Mouse (Mus musculus) fat pad, adult 2 months (tissue): ENCODE results near the gene Gsto2.
A peak's percentile ranks its signal among the peaks of the same experiment; 100 is the strongest.

Experiments used
- DNase-seq: peaks from one replicate; pipeline ENCODE4 v3.0.0-alpha.2; 2011; ENCODE audit warnings: low read depth, low spot score; ENCODE audit errors: extremely low read depth

Gsto2 gene

GRCm38 (mm10) chr19:47857957-47858942 is 7.1 kb upstream of the Gsto2 start:
- no peak for DNase-seq

DNA sequence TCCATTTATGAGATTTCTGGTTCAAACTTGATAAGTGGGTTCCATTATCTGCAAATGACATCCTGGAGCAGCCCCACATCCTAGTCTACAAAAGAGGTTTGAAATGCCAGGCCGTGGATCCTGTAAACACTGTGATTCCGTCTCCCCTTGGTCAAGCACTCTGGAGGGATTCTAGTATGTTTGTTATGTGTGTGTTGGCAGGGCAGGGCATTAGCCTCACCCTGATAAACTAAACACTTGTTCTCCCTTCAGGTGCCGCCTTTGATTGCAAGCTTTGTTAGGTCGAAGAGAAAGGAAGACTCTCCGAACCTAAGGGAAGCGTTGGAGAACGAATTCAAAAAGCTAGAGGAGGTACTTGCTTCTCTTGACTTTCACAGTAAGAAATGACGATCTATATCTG is 6.2 kb upstream of the Gsto2 start:
- no peak for DNase-seq

DNA sequence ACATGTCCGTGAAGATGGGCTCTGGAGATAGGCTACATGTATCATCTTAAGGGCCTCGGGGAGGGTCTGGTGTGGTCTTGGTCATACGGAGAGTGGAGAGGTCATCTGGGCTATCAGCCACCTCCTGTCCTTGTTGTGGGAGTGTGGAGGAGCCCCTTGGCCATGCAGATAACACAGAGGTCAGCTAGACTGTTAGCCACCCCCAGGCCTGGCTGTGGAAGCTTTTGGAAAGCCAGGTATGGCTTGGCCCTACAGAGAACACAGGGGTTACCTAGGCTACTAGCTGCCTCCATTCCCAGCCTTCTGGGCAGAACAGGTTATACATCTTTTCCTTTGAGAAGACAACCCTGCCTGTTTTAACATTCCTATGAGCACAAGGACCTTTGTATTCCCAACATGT is 2.8 kb upstream of the Gsto2 start:
- no peak for DNase-seq

GRCm38 (mm10) chr19:47864051-47864450 is 1.3 kb upstream of the Gsto2 start:
- DNase-seq: no peak

- DNase-seq: no peak
Measured at GRCm38 (mm10) chr19:47864721-47865120, 613 bp upstream of the Gsto2 start.

DNA sequence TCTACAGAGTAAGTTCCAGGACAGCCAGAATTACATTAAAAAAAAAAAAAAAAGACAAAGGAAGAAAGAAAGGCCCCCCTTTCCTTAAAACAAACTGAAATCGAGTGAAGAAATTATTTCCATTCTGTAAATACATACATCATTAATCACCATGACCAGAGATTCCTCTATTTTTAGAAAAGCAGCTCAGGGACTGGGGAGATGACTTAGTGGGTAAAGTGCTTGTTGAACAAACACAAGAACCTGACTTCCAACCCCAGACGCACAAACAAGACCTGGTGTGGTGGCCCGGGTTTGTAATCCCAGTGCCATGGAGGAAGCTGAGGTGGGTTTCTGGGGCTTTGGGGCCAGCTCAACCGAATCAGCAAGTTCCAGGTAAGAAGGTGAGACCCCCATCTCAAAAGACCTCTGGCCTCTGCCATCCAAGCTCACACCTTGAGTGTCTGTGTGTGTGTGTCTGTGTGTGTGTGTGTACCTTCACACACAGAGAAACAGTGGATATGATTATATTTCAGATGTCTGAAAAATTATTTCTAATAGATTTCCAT is 2.4 kb downstream of the Gsto2 start:
- no peak for DNase-seq

DNA sequence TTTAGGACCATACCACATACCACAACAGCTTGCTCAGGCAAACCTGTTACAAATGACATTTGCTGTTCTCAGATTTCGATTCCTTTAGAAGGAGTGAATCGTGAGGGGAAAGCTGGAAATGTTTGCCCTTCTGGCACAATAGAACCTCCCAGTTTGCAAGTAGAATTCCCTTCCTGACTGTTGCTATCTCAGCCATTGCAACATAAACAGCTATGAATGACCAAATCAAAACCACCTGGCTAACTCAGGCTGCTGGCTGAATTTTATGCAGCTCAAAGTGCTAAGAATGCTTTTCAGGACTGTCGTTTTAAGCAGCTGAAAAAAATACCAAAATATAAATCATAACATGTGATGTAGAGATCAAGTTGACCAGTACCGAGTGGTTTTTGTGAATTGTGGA is 3.6 kb downstream of the Gsto2 start:
- DNase-seq: no peak

GRCm38 (mm10) chr19:47869516-47869915 is 4.2 kb downstream of the Gsto2 start:
- DNase-seq: no peak

DNA sequence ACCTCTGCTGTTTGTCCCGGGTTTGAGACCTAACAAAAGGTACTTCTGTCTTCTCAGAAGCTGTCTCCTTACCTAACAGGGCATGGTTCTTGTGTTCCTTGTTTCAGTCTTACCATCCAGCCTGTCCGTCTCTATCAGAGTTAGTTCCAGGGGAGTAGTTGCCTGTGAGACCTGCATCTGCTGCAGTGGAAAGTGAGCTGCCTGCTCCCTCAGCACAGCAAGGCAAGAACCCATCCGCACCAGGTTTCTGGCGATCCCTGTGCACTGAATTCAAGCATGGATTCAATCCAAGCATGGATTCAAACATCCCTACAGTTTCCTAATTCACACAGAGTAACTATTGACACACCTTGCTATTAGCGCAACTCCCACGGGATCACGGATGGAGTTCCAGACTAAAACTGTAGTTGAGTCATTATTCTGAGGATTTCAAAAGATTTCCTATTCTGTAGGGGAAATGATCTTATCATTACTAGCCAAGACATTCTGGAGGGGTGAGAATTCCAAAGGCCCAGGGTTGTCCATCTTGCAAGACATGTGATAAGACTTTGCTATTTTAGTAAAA is 4.8 kb downstream of the Gsto2 start:
- DNase-seq: peak; percentile 57

- no peak for DNase-seq
Measured at GRCm38 (mm10) chr19:47871515-47871914, 6.2 kb downstream of the Gsto2 start.

GRCm38 (mm10) chr19:47876252-47876651 is 10.9 kb downstream of the Gsto2 start:
- no peak for DNase-seq

- DNase-seq: no peak
Measured at GRCm38 (mm10) chr19:47881538-47881937, 16.2 kb downstream of the Gsto2 start.

GRCm38 (mm10) chr19:47882151-47882881 is 17.0 kb downstream of the Gsto2 start:
- no peak for DNase-seq

DNA sequence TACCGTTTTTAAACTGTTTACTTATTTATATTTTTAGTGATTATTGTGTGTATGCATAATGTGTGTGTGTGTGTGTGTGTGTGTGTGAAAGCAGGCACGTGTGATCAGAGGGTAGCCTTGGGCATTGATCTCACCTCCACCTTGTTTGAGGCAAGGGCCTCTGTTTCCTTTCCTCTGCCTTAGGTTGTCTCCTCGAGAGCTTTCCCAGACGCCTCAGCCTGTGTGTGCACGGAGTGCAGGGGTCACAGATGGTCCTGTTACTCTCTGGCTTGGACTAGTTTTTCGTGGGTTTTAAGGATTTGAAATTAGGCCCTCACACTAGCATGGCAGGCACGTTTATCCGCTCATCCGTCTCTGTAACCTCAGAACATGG is 17.5 kb downstream of the Gsto2 start:
- no peak for DNase-seq

- DNase-seq: no peak
Measured at GRCm38 (mm10) chr19:47884296-47885085, 19.2 kb downstream of the Gsto2 start.

DNA sequence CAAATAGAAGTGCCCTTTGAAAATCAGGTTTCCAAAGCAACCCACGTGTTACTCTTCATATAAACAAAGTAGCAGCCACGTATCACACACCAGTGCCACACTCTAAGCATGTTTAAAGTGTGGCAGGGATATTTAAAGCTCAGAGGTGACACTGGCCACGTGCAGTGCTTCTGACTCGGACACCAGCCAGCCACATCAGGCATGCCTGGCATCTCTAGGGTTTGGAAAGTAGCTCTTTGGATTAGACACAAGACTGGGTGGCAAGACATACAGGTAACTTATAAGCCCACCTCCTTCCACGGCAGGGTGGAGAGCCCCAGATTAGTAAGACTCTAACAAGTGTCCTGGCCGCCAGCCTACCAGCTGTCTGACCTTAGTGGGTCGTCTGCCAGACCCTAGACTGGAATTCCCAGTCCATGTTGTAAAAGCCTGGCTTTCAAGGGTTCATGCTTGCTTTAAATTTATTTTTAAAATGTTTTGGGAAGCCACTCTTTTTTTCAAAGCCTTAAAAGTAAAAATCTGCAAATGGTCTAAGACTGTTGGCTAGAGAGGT is 19.9 kb downstream of the Gsto2 start:
- DNase-seq: no peak

- no peak for DNase-seq
Measured at GRCm38 (mm10) chr19:47885886-47886285, 20.6 kb downstream of the Gsto2 start.

GRCm38 (mm10) chr19:47886617-47887016 is 21.3 kb downstream of the Gsto2 start:
- no peak for DNase-seq

DNA sequence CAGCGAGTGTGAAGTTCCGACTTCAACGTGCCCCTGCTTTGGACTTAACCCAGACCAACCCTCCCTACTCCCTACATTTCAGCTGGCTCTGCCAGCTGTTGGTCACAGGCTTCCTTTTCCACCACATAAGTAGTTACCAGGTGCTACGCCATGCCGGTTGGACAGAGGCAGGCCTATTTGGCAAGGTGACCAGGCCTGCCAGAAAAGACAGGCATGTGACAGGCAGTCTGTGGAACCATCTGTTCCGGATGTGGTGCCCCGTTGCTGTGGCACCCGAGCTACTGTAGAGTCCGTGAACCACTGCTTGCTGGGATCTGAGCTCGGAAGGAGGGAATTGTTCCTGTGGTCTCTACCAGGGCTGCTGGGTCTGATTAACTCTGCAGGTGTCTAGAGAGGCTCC is 22.1 kb downstream of the Gsto2 start:
- no peak for DNase-seq

DNA sequence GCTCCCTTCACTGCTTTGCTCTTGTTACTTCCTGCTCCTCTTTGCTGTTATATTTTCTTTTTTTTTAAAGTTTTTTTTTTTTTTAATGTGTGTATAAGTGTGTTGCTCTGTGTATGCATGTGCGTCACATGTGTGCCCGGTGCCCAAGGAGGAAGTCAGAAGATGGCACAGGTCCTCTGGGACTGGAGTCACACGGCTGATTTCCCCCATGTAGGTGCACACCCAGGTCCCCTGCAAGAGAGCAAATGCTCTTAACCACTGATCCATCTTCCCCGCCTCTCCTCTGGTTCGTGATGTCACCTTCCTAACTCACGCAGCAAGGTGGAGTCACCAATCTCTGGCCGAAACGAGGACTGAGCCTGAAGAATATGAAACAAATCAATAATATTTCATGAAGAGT is 22.7 kb downstream of the Gsto2 start:
- no peak for DNase-seq
